ENCODE assay signal across 8 mouse cellular contexts in the genomic region with DNA sequence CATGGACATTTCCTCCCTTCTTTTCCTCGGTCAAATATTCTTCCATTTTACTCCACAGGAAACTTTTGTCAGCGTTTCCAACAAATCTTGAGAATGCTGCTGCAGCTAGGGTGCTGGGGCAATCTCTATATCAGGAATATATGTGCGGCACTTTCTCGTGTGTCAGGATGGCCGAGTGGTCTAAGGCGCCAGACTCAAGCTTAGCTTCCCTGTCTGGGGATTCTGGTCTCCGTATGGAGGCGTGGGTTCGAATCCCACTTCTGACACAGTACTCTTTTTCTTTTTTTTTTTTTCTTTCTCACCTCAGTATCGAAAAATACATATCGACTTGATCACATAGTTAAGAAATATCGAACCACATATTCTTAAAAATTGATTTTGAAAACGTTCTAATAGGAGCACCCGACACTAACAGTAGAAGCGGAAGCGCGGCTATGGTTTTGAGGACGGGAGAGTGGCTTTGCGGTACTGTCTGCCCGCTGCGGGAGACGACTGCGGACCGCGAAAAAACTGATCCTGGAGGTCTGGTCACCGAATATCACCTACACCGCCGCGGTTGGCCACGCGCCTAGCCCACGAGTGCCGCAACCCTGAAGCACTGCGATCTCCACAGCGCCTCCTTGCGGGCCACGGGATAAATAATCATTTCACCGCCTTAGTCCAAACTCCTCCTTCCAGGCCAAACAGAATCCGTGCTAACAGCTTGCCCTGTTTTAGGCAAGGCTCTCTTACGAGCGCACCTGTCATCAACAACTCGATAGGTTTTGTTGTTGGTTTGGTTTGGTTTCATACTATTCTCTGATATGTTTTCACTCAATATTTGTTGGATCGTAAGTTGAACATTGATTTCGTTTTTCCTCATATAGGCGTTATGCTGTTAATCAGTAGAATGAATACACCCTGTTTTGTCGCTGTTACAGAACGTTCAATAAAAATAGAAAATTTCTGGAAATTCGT. TPM values are rescaled to one million over a fixed set of nuclear protein-coding genes. Genes with fewer than 3 reads are reported as not detected.
DNase-seq lines count a peak whose midpoint lies in the region; ATAC-seq and TF ChIP-seq lines count a peak whose summit lies in the region.

No protein-coding gene starts in this region.

- H3K9me3 ChIP-seq in forebrain, embryonic 15.5 days: no peaks in the 10 kb centered on the region
- no peaks in the 10 kb centered on the region for H3K9me3 ChIP-seq in lung, embryonic 14.5 days (ENCODE audit: low read depth, low read length)

- no peaks in the 10 kb centered on the region for H3K36me3 ChIP-seq in forebrain, embryonic 15.5 days
- H3K36me3 ChIP-seq in lung, embryonic 14.5 days (ENCODE audit: insufficient read depth): peaks cover 2% of the 10 kb centered on the region; the same call in 1 of the 2 replicates
- H3K36me3 ChIP-seq in thymus, adult 2 months (ENCODE audit: control insufficient read depth, insufficient read depth, low read length): no peaks in the 10 kb centered on the region

- no peaks in the 10 kb centered on the region for H3K4me1 ChIP-seq in forebrain, embryonic 15.5 days
- H3K4me1 ChIP-seq in lung, embryonic 14.5 days (ENCODE audit: insufficient read depth): no peaks in the 10 kb centered on the region; the same call in 1 of the 2 replicates
- no peaks in the 10 kb centered on the region for H3K4me1 ChIP-seq in olfactory bulb, adult 2 months (ENCODE audit: control insufficient read depth, insufficient read depth, low read length)
- H3K4me1 ChIP-seq in thymus, adult 2 months (replicated peaks; ENCODE audit: control insufficient read depth, insufficient read depth, low read length): no peaks in the 10 kb centered on the region

- H3K27me3 ChIP-seq in forebrain, embryonic 15.5 days: no peaks in the 10 kb centered on the region
- no peaks in the 10 kb centered on the region for H3K27me3 ChIP-seq in lung, embryonic 14.5 days (ENCODE audit: insufficient read depth, low read length)
- no peaks in the 10 kb centered on the region for H3K27me3 ChIP-seq in thymus, adult 2 months (ENCODE audit: control insufficient read depth, insufficient read depth, low read length)

- DNase-seq in ES-CJ7 (ENCODE audit: low read depth, low spot score): peak; percentile 95
- peak; percentile 94 for DNase-seq in cerebellum, adult 11 months
- DNase-seq in heart, postnatal 36 days: peak; percentile 95 to 98
- DNase-seq in layer of hippocampus, adult 2 months (ENCODE audit: low spot score in 2 of 2): peak; percentile 94 to 98
- peak; percentile 99 for DNase-seq in lung, embryonic 14.5 days
- DNase-seq in thymus, adult 2 months: peak; percentile 87

- 5% methylated on average over 48 of the region's 48 CpGs for WGBS in forebrain, embryonic 15.5 days
- 4% methylated on average over 48 of the region's 48 CpGs for WGBS in lung, embryonic 14.5 days
- 2% methylated on average over 48 of the region's 48 CpGs for WGBS in olfactory bulb, adult 2 months
- WGBS in thymus, adult 2 months: 6% methylated on average over 48 of the region's 48 CpGs

- ATAC-seq in forebrain, embryonic 15.5 days (replicated peaks): peak; percentile 97
- peak; percentile 98 for ATAC-seq in lung, embryonic 14.5 days (ENCODE audit: insufficient read depth)

- TF ChIP-seq CTCF in layer of hippocampus, adult 2 months (conservative IDR thresholded peaks at IDR 0.05): peak; percentile 98
- TF ChIP-seq CTCF in lung, embryonic 14.5 days (IDR thresholded peaks at IDR 0.05; ENCODE audit: low read depth): peak; percentile 96
- TF ChIP-seq CTCF in olfactory bulb, adult 2 months (IDR thresholded peaks at IDR 0.05; ENCODE audit: insufficient read depth, low read depth, low read length): peak; percentile 97
- peak; percentile 96; the same call in 1 of the 2 replicates for TF ChIP-seq CTCF in thymus, adult 2 months (IDR thresholded peaks at IDR 0.05; ENCODE audit: borderline replicate concordance, control insufficient read depth, extremely low read depth, insufficient read depth, low read length, poor library complexity)

- H3K4me2 ChIP-seq in forebrain, embryonic 15.5 days (replicated peaks): peak overlapping the region; percentile 59
- peak overlapping the region; percentile 62 for H3K4me2 ChIP-seq in lung, embryonic 14.5 days

- peak overlapping the region; percentile 69 for H3K4me3 ChIP-seq in forebrain, embryonic 15.5 days
- peak overlapping the region; percentile 81 for H3K4me3 ChIP-seq in layer of hippocampus, adult 2 months
- peak overlapping the region; percentile 67 for H3K4me3 ChIP-seq in lung, embryonic 14.5 days (ENCODE audit: low read depth, low read length)
- peak overlapping the region; percentile 95 for H3K4me3 ChIP-seq in olfactory bulb, adult 2 months (ENCODE audit: insufficient read depth, low read depth, low read length)
- peak overlapping the region; percentile 98 for H3K4me3 ChIP-seq in thymus, adult 2 months (ENCODE audit: control insufficient read depth, insufficient read depth, low read length)

- H3K9ac ChIP-seq in forebrain, embryonic 15.5 days (replicated peaks): peak overlapping the region; percentile 58
- H3K9ac ChIP-seq in lung, embryonic 14.5 days: peak overlapping the region; percentile 72

- intact Hi-C loops in heart, postnatal 36 days (cut with DNase I): loop anchor here (1.0 to 10.0 kb wide), 7 partner anchors 14 to 1806 kb away; partner anchors contain the start of gene Stard3nl

- no peak for TF ChIP-seq POLR2A in olfactory bulb, adult 2 months (IDR thresholded peaks at IDR 0.05; ENCODE audit: insufficient read depth, low read depth, low read length)
- no peak for TF ChIP-seq POLR2A in thymus, adult 2 months (IDR thresholded peaks at IDR 0.05; ENCODE audit: control insufficient read depth, extremely low read depth, insufficient read depth, low read length, poor library complexity)

- H3K27ac ChIP-seq in forebrain, embryonic 15.5 days (replicated peaks): peak overlapping the region; percentile 70
- H3K27ac ChIP-seq in layer of hippocampus, adult 2 months: peak overlapping the region; percentile 90
- peak overlapping the region; percentile 88 for H3K27ac ChIP-seq in lung, embryonic 14.5 days (ENCODE audit: low read depth)
- H3K27ac ChIP-seq in olfactory bulb, adult 2 months (ENCODE audit: insufficient read depth, low read depth, low read length): peak overlapping the region; percentile 46; the same call in 1 of the 2 replicates
- H3K27ac ChIP-seq in thymus, adult 2 months (ENCODE audit: control insufficient read depth, insufficient read depth, low read length): no peak overlapping the region

RNA-seq across cellular contexts. Expression of gene Trim27, which starts 21.1 kb away (rescaled TPM):
- polyA plus RNA-seq in forebrain, embryonic 15.5 days (2015; fragmentation: Nextera tagmentation; extraction: Ambion mirVana): 98.8 and 101 TPM in 2 replicates
- total RNA-seq in heart, postnatal 36 days (2021): 10 to 100 TPM; 19.7 to 20.0 TPM
- 10 to 100 TPM; 38.7 to 39.9 TPM for total RNA-seq in layer of hippocampus, adult 2 months (2021)
- 158 and 173 TPM in 2 replicates for polyA plus RNA-seq in lung, embryonic 14.5 days (2014; fragmentation: Nextera tagmentation; extraction: Ambion mirVana)
- polyA plus RNA-seq in olfactory bulb, adult 2 months (2012; ENCODE audit: insufficient read depth, insufficient read length, low replicate concordance, missing spikeins): not detected in 2 replicates
- 131 and 200 TPM in 2 replicates for polyA plus RNA-seq in thymus, adult 2 months (2012; rRNA removed)

RNA-seq across cellular contexts. Expression of gene Olfr1368, which starts 54.7 kb away (rescaled TPM):
- polyA plus RNA-seq in forebrain, embryonic 15.5 days (2015; fragmentation: Nextera tagmentation; extraction: Ambion mirVana): not detected in 2 replicates
- total RNA-seq in heart, postnatal 36 days (2021): not detected
- total RNA-seq in layer of hippocampus, adult 2 months (2021): not detected
- polyA plus RNA-seq in lung, embryonic 14.5 days (2014; fragmentation: Nextera tagmentation; extraction: Ambion mirVana): not detected in 2 replicates
- not detected in 2 replicates for polyA plus RNA-seq in olfactory bulb, adult 2 months (2012; ENCODE audit: insufficient read depth, insufficient read length, low replicate concordance, missing spikeins)
- polyA plus RNA-seq in thymus, adult 2 months (2012; rRNA removed): not detected in 2 replicates

Comparison
In these comparisons a context has a peak if more than half of its experiments do, and no peak if none do; other contexts are left out.
1. RNA of gene Trim27, which starts 21.1 kb away (polyA plus RNA-seq): 158 to 173 TPM in lung, embryonic 14.5 days, 131 to 200 TPM in thymus, adult 2 months and 98.8 to 101 TPM in forebrain, embryonic 15.5 days; not detected in olfactory bulb, adult 2 months; every median in the first group is over 10 times any median in the second.
2. Peak in every context shown above with its lines, with median percentiles within 50 percentile points of each other: DNase-seq, H3K4me3 ChIP-seq and CTCF ChIP-seq.